ENCODE assay signal across 8 mouse cellular contexts in genomic region chr14:102883344-102884122, GRCm38 (mm10).
DNase-seq lines count a peak whose midpoint lies in the region; ATAC-seq and TF ChIP-seq lines count a peak whose summit lies in the region.

No protein-coding gene starts in this region.

- TF ChIP-seq CTCF in spleen, adult 2 months (IDR thresholded peaks at IDR 0.05; ENCODE audit: extremely low read depth, insufficient read depth, insufficient read length, insufficient replicate concordance): no peak
- no peak for TF ChIP-seq CTCF in hindbrain, postnatal 0 days (IDR thresholded peaks at IDR 0.05; ENCODE audit: low read depth)

- no peaks in the 10 kb centered on the region for H3K9me3 ChIP-seq in hindbrain, postnatal 0 days (ENCODE audit: low read length)

- no peaks in the 10 kb centered on the region for H3K36me3 ChIP-seq in spleen, adult 2 months (ENCODE audit: control insufficient read depth, insufficient read depth, low read length)
- no peaks in the 10 kb centered on the region for H3K36me3 ChIP-seq in hindbrain, postnatal 0 days (ENCODE audit: insufficient read depth, low read length)

- H3K4me2 ChIP-seq in hindbrain, postnatal 0 days (ENCODE audit: low read depth, low read length): no peak overlapping the region

- no peaks in the 10 kb centered on the region for H3K27me3 ChIP-seq in spleen, adult 2 months (ENCODE audit: control insufficient read depth, insufficient read depth, low read length)
- H3K27me3 ChIP-seq in hindbrain, postnatal 0 days (ENCODE audit: insufficient read depth, low read length): no peaks in the 10 kb centered on the region

- H3K4me3 ChIP-seq in spleen, adult 2 months (ENCODE audit: extremely low read depth, insufficient read depth, insufficient read length): no peak overlapping the region
- no peak overlapping the region for H3K4me3 ChIP-seq in hindbrain, postnatal 0 days (ENCODE audit: low read length)

- peak overlapping the region; percentile 65 for H3K27ac ChIP-seq in spleen, adult 2 months (ENCODE audit: insufficient read depth, low read length)
- no peak overlapping the region for H3K27ac ChIP-seq in hindbrain, postnatal 0 days

- H3K9ac ChIP-seq in hindbrain, postnatal 0 days (replicated peaks; ENCODE audit: low read length): no peak overlapping the region

- peak; percentile 15 to 64 for DNase-seq in adrenal gland, adult (ENCODE audit: inconsistent age in 2 of 2, low spot score in 1 of 2)
- DNase-seq in adrenal gland, adult 18-20 months (ENCODE audit: low spot score in 2 of 2): no peak
- no peak for DNase-seq in spleen, adult 2 months (ENCODE audit: low read depth in 1 of 2, low spot score in 2 of 2)
- no peak for DNase-seq in spleen, postnatal 14 days (ENCODE audit: low spot score in 2 of 2)
- DNase-seq in hindbrain, postnatal 0 days (ENCODE audit: low spot score): peak; percentile 44
- no peak for DNase-seq in layer of hippocampus, postnatal 25 days (ENCODE audit: extremely low spot score in 1 of 2, low spot score in 1 of 2)

- peaks cover 8% of the 10 kb centered on the region for H3K4me1 ChIP-seq in spleen, adult 2 months (ENCODE audit: control insufficient read depth, insufficient read depth, insufficient read length)
- no peaks in the 10 kb centered on the region for H3K4me1 ChIP-seq in hindbrain, postnatal 0 days (ENCODE audit: insufficient read depth, low read length)

- peak; percentile 72 for ATAC-seq in hindbrain, postnatal 0 days
- ATAC-seq in megakaryocyte, adult 5-6 weeks (ENCODE audit: poor library complexity, severe bottlenecking): peak; percentile 89
- no peak for ATAC-seq in inflammation-experienced regulatory T-cells, adult 6 months

- WGBS in spleen, adult 2 months: 51% methylated on average over 15 of the region's 15 CpGs
- 78% methylated on average over 15 of the region's 15 CpGs for WGBS in hindbrain, postnatal 0 days

- TF ChIP-seq POLR2A in spleen, adult 2 months (IDR thresholded peaks at IDR 0.05; ENCODE audit: low read depth, low read length): no peak

Comparison
In these comparisons a context has a peak if more than half of its experiments do, and no peak if none do; other contexts are left out.
1. DNase-seq: peak in adrenal gland, adult (2 of 2) and hindbrain, postnatal 0 days (single experiment); none in adrenal gland, adult 18-20 months (0 of 2), spleen, adult 2 months (0 of 2), spleen, postnatal 14 days (0 of 2) and layer of hippocampus, postnatal 25 days (0 of 2).